Mouse (Mus musculus) E14TG2a.4 (cell line): Measurements from ENCODE around the gene Clpb.

ENCODE experiments used
- CTCF ChIP-seq: conservative IDR thresholded peaks from 2 replicates; pipeline ENCODE4 v1.5.1; 2014; ENCODE audit warnings: low read length
- NANOG ChIP-seq: IDR thresholded peaks from 2 replicates; pipeline ENCODE4 v1.6.1; 2014; ENCODE audit warnings: borderline replicate concordance, low read length, mixed read lengths
- POU5F1 ChIP-seq: IDR thresholded peaks from 2 replicates; pipeline ENCODE4 v1.6.1; 2014; ENCODE audit warnings: low read length, borderline replicate concordance

- TF ChIP-seq CTCF (no peak), POU5F1 (no peak), NANOG (no peak)
These were observed 157.0 kb downstream of the Clpb start for GRCm38 (mm10) chr7:101820295-101821030.
